Mouse (Mus musculus) intestine, embryonic 16.5 days (tissue): ENCODE data around the gene 1190005I06Rik. TPM values are rescaled to one million over a fixed set of nuclear protein-coding genes. Genes with fewer than 3 reads are reported as not detected.

Experiments used
- ATAC-seq: fragments of 200-750 bp; cut with Nextera tagmentation; 2 replicates; pipeline ENCODE4 v1.8.0; 2017; ENCODE audit warnings: moderate TSS enrichment, moderate library complexity
- H3K27ac ChIP-seq: fragments of 300-500 bp; sonication (generic); 2 replicates; pipeline ENCODE4 v1.5.1; 2014; ENCODE audit warnings: mild to moderate bottlenecking, low read length
- H3K27me3 ChIP-seq: fragments of 300-500 bp; sonication (generic); replicated peaks from 2 replicates; pipeline ENCODE4 v1.6.1; 2014; ENCODE audit warnings: low read length, control low read depth, mixed read lengths; ENCODE audit not compliant: control insufficient read depth, insufficient read depth
- H3K36me3 ChIP-seq: fragments of 300-500 bp; sonication (generic); 2 replicates; pipeline ENCODE4 v1.6.1; 2014; ENCODE audit warnings: low read length, control low read depth; ENCODE audit not compliant: control insufficient read depth, insufficient read depth
- H3K4me1 ChIP-seq: fragments of 300-500 bp; sonication (generic); 2 replicates; pipeline ENCODE4 v1.6.1; 2014; ENCODE audit warnings: low read length, control low read depth, mixed read lengths; ENCODE audit not compliant: control insufficient read depth, insufficient read depth
- H3K4me2 ChIP-seq: fragments of 300-500 bp; sonication (generic); 2 replicates; pipeline ENCODE4 v1.6.1; 2014; ENCODE audit warnings: low read depth, low read length, control low read depth
- H3K4me3 ChIP-seq: fragments of 300-500 bp; sonication (generic); 2 replicates; pipeline ENCODE4 v1.5.1; 2014; ENCODE audit warnings: mild to moderate bottlenecking, low read length
- H3K9ac ChIP-seq: fragments of 300-500 bp; sonication (generic); 2 replicates; pipeline ENCODE4 v1.6.1; 2014; ENCODE audit warnings: low read depth, low read length
- H3K9me3 ChIP-seq: fragments of 300-500 bp; sonication (generic); 2 replicates; pipeline ENCODE4 v1.6.1; 2016; ENCODE audit warnings: low read length, control low read depth; ENCODE audit not compliant: control insufficient read depth
- WGBS: fragments of 180-500 bp; shearing (Covaris S2); extraction: QIAGEN DNeasy Blood & Tissue Kit; methylation state at CpG from one replicate; pipeline ENCODE4 v1.1.7; 2014; 5-methylcytosine and 5-hydroxymethylcytosine counted together
- polyA plus RNA-seq: library from polyadenylated mRNA; unstranded; fragments of >200 nt; fragmentation: Nextera tagmentation; extraction: Ambion mirVana; gene quantifications from 2 replicates; pipeline ENCODE4 v1.2.1, GENCODE M21; 2015

1190005I06Rik gene
- polyA plus RNA-seq, 1 experiment from 2014 or later: 1.9 TPM

- Histone ChIP-seq H3K4me1 (no peaks in the 10 kb centered on the region), H3K36me3 (no peaks in the 10 kb centered on the region), H3K27me3 (no peaks in the 10 kb centered on the region), H3K4me2 (no peak overlapping the region), H3K9ac (no peak overlapping the region), H3K4me3 (no peak overlapping the region), H3K9me3 (no peaks in the 10 kb centered on the region), H3K27ac (no peak overlapping the region)
- WGBS: 49% methylated on average over 7 of the region's 8 CpGs
- no peak for ATAC-seq
Observed at GRCm38 (mm10) chr8:120616663-120617626, 30.5 kb downstream of the 1190005I06Rik start.

- Histone ChIP-seq H3K9ac (no peak overlapping the region), H3K9me3 (no peaks in the 10 kb centered on the region; the same call in 1 of the 2 replicates), H3K4me1 (no peaks in the 10 kb centered on the region), H3K4me2 (no peak overlapping the region), H3K27ac (no peak overlapping the region), H3K36me3 (no peaks in the 10 kb centered on the region), H3K27me3 (no peaks in the 10 kb centered on the region), H3K4me3 (no peak overlapping the region)
- no peak for ATAC-seq
- WGBS: 90% methylated on average over 3 of the region's 3 CpGs
Observed at GRCm38 (mm10) chr8:120614491-120614890, 32.9 kb downstream of the 1190005I06Rik start.

- H3K4me3 ChIP-seq: no peak overlapping the region
- H3K9ac ChIP-seq: no peak overlapping the region
- ATAC-seq: no peak
- no peaks in the 10 kb centered on the region for H3K36me3 ChIP-seq
- H3K4me1 ChIP-seq: no peaks in the 10 kb centered on the region
- H3K27me3 ChIP-seq: no peaks in the 10 kb centered on the region
- H3K4me2 ChIP-seq: no peak overlapping the region
- H3K27ac ChIP-seq: no peak overlapping the region
- H3K9me3 ChIP-seq: no peaks in the 10 kb centered on the region; the same call in 1 of the 2 replicates
- WGBS: 83% methylated on average over 6 of the region's 6 CpGs
Observed at GRCm38 (mm10) chr8:120610824-120611223, 36.6 kb downstream of the 1190005I06Rik start.

GRCm38 (mm10) chr8:120607885-120608284, 39.5 kb downstream of the 1190005I06Rik start:
- no peaks in the 10 kb centered on the region for H3K36me3 ChIP-seq
- H3K9me3 ChIP-seq: no peaks in the 10 kb centered on the region; the same call in 1 of the 2 replicates
- no peaks in the 10 kb centered on the region for H3K4me1 ChIP-seq
- no peaks in the 10 kb centered on the region for H3K27me3 ChIP-seq
- H3K27ac ChIP-seq: no peak overlapping the region
- H3K4me2 ChIP-seq: no peak overlapping the region
- no peak for ATAC-seq
- WGBS: 16% methylated on average over 7 of the region's 7 CpGs
- H3K4me3 ChIP-seq: no peak overlapping the region
- no peak overlapping the region for H3K9ac ChIP-seq

- H3K4me1 ChIP-seq: no peaks in the 10 kb centered on the region
Observed at GRCm38 (mm10) chr8:120607460-120607859, 40.0 kb downstream of the 1190005I06Rik start.

GRCm38 (mm10) chr8:120602672-120603071, 44.8 kb downstream of the 1190005I06Rik start:
- 0 out of 2 replicates have a peak overlapping the region, but pooled peaks have one; percentile 25 for H3K27ac ChIP-seq

More at GRCm38 (mm10) chr8:120607460-120607859, 40.0 kb downstream of the 1190005I06Rik start:
- H3K36me3 ChIP-seq: no peaks in the 10 kb centered on the region
- H3K27me3 ChIP-seq: no peaks in the 10 kb centered on the region
- WGBS: 79% methylated on average over 9 of the region's 9 CpGs
- H3K9me3 ChIP-seq: no peaks in the 10 kb centered on the region; the same call in 1 of the 2 replicates
- H3K4me2 ChIP-seq: no peak overlapping the region
- no peak for ATAC-seq
- H3K27ac ChIP-seq: no peak overlapping the region
- H3K4me3 ChIP-seq: no peak overlapping the region
- H3K9ac ChIP-seq: no peak overlapping the region

GRCm38 (mm10) chr8:120599504-120599903, 47.9 kb downstream of the 1190005I06Rik start:
- no peak for ATAC-seq
- Histone ChIP-seq H3K9me3 (0 out of 2 replicates have a peak, but pooled peaks cover 1% of the 10 kb centered on the region), H3K27ac (no peak overlapping the region), H3K36me3 (no peaks in the 10 kb centered on the region), H3K4me1 (0 out of 2 replicates have a peak, but pooled peaks cover 3% of the 10 kb centered on the region), H3K27me3 (no peaks in the 10 kb centered on the region), H3K4me3 (no peak overlapping the region), H3K4me2 (no peak overlapping the region), H3K9ac (no peak overlapping the region)
- WGBS: 58% methylated on average over 7 of the region's 7 CpGs

More at GRCm38 (mm10) chr8:120602672-120603071, 44.8 kb downstream of the 1190005I06Rik start:
- Histone ChIP-seq H3K36me3 (no peaks in the 10 kb centered on the region), H3K4me2 (no peak overlapping the region), H3K9me3 (no peaks in the 10 kb centered on the region), H3K4me3 (no peak overlapping the region), H3K9ac (0 out of 2 replicates have a peak overlapping the region, but pooled peaks have one; percentile 5), H3K27me3 (no peaks in the 10 kb centered on the region), H3K4me1 (0 out of 2 replicates have a peak, but pooled peaks cover 3% of the 10 kb centered on the region)
- ATAC-seq: peak; percentile 29
- WGBS: 35% methylated on average over 6 of the region's 6 CpGs

- 0 out of 2 replicates have a peak, but pooled peaks cover 3% of the 10 kb centered on the region for H3K9me3 ChIP-seq
- no peaks in the 10 kb centered on the region for H3K27me3 ChIP-seq
- peak overlapping the region; percentile 9; the same call in 1 of the 2 replicates for H3K4me2 ChIP-seq
- no peak overlapping the region for H3K27ac ChIP-seq
- peak; percentile 62 for ATAC-seq
- no peaks in the 10 kb centered on the region for H3K36me3 ChIP-seq
- 0 out of 2 replicates have a peak, but pooled peaks cover 3% of the 10 kb centered on the region for H3K4me1 ChIP-seq
- no peak overlapping the region for H3K4me3 ChIP-seq
- WGBS: 17% methylated on average over 24 of the region's 24 CpGs
- H3K9ac ChIP-seq: peak overlapping the region; percentile 26; the same call in 1 of the 2 replicates
Observed at GRCm38 (mm10) chr8:120598579-120598978, 48.9 kb downstream of the 1190005I06Rik start.

GRCm38 (mm10) chr8:120595963-120596362, 51.5 kb downstream of the 1190005I06Rik start:
- Histone ChIP-seq H3K27me3 (no peaks in the 10 kb centered on the region), H3K4me2 (no peak overlapping the region), H3K9me3 (0 out of 2 replicates have a peak, but pooled peaks cover 3% of the 10 kb centered on the region), H3K4me1 (0 out of 2 replicates have a peak, but pooled peaks cover 3% of the 10 kb centered on the region), H3K27ac (no peak overlapping the region), H3K36me3 (no peaks in the 10 kb centered on the region), H3K4me3 (no peak overlapping the region), H3K9ac (no peak overlapping the region)
- peak; percentile 31; the same call in 1 of the 2 replicates for ATAC-seq
- 13% methylated on average over 5 of the region's 5 CpGs for WGBS
